Mouse (Mus musculus) lung, postnatal 25 days (tissue): ENCODE measurements around the gene Cmah.
A peak's percentile ranks its signal among the peaks of the same experiment; 100 is the strongest.

ENCODE experiments used
- DNase-seq: peaks from one replicate; pipeline ENCODE4 v3.0.0; 2022; ENCODE audit warnings: low spot score

Gene Cmah

DNA sequence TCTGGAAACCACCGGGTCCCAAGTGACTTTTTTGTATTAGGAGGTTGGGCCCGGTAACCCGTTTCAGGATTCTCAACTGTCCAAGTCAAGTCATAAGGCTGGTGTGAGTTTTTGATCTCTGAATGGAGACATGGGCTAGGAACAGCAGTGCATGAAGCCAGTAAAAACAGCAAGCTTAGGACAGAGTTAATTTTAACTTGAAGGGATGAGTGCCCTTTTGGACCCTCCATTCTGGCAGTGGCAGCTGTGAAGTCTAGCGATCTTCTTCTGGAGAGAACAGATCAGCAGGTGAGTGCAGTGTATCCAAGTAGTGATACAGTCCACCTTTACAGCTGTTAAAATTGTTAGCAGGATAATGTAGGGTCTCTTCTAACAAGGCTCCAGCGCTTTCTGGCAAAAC, at the start of gene Cmah:
Cmah (plus strand) TSS at position 204 of the 400 bp plus-strand sequence.
- no peak for DNase-seq

DNA sequence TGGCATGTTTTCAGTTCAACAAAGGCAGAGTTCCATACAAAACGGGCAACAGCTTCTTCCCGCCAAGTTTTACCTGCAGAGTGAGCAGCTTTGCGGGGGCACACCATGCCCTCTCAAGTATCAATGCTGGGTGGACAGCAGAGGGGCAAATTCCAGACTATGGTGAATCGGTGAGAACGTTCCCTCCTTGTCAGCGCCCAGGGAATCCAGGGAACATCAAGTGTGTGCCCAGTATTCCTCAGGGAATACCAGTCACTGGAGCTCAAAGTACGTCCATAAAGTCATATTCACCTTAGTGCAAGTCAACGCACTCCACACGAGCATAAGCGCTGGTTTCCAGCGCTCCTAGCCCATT, 47.8 kb upstream of the Cmah start:
- DNase-seq, result no peak

DNA sequence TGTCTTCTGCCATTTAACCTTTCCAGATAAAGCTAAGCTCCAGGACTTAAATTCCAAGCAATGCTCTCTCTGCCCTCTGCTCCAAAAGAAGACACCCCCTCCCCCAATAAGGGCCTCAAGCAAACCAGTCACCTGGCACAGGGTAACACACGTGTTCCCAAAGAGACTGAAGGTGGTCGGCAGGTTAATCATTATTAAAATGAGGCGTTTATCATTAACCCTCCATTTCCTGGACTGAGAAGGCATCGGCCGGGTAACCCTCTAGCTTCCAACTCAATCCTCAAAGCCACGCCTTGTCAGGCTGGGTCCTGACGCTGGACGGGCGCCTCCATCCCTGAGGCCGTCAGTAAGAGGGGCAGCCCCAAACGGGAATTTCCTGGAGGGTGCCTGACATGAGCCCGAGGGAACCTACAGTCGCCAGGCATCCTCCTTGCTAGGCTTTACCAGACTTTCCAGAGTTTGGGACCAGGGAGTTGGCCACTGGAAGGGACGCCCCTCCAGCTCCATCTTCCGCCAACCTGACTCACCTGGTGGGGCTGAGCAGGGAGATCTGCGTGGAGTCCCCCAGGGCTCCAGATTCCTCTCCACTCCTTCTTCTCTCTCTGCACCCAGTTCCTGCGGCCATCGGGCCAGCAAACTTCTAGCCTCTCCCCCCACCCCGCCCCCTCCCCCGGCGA, 47.3 kb upstream of the Cmah start:
- no peak for DNase-seq

- DNase-seq, result peak; percentile 86
Measured at GRCm38 (mm10) chr13:24280439-24281431, 46.5 kb upstream of the Cmah start, which contains the start of gene Carmil1. Gene Carmil1 (minus strand): TSS chr13:24280795.

DNA sequence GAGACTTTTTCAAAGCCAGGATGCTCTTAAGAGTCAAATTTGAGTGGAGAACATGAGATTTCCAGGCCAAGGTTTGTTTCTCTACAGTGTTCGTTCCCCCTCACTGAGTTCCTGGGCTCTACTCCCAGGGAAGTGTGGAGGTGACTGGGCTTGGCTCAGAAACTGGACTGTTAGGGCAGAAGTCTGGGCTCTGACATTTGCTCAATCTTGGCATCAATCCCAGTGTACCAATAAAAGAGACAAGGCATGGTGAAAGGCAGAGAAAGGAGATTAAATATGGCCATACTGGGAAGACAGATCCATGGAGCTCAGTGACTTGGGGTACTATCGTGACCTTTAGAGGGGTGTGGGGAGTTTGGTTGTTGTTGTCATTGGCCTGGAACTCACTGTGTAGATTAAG, 39.8 kb upstream of the Cmah start:
- no peak for DNase-seq

DNA sequence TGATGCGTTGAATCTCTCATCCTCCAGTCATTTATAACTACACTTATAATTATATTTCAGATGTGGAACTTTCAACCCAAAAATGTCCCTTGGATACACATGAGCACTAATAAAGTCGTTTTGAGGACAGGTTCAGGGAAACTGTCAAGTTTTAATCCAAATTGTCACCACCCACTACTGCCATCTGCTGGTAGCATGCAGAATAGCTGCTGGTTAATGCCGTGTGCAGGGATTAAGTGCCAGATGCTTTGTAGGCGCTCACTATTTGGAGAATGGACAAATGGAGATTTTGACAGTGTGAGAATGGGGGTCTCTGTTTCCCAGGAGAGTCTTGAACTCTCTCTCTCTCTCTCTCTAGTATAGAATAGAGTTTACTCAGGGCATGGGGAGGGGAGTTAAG, 30.0 kb upstream of the Cmah start:
- peak; percentile 49 for DNase-seq

DNA sequence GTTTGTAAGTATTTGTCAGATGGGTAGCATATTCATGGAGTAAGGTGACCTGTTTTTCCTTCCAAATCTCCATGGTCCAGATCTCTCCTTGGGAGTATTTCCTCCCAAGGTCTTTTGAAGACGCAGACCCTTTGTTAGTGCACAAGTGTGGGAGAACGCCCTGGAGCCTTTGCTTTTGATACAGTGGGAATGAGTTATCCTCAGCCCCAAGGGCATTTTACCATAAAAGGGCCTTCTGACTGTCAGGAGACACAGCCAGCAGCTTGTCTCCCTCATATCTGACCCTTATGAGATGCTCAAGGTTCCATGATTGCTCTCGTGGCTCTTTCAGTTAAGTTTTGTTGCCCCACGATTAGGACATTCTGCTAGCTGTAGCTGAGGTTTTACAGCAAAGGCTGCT, 21.7 kb upstream of the Cmah start:
- no peak for DNase-seq

GRCm38 (mm10) chr13:24306248-24306647, 21.0 kb upstream of the Cmah start:
- peak; percentile 4 for DNase-seq

GRCm38 (mm10) chr13:24311011-24311940, 15.9 kb upstream of the Cmah start:
- no peak for DNase-seq

DNA sequence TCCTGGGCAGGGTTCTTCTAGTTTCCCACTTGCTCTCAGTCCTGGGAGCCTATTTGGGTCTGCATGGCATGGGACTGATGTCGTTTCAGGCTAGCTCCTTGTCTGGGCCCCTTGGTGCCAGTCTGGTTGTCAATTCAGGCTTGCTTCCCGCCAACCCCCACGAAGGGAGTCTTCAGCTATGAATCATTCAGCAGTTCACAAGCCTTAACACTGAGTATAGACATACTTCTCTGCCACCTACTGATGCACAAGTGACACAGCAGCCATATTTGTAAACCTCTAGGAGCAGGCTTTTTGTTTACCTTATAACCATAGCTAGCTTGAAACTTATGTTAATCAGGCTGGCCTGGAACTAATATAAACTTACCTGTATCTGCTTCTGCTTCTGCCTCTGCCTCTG, 10.6 kb upstream of the Cmah start:
- DNase-seq, result no peak

DNA sequence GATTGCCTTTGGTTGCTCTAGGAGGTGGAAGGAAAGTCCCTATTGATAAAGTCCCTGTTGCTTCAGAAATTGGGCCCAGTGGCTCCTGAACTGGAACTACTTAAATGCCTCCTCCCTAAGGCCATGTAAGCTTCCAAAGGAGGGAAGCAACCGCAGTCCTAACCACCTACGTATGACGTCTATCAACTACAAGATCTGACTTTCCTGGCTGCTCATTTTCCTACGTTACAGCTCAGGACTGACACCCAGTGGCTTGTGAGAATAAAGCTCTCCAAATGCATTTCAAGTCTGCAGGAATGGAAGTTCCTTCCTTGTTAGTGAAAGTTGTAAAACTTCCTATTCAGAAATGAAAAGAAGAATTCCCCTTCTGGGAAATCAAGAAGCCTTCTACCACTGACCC, 8.6 kb upstream of the Cmah start:
- DNase-seq, result peak; percentile 38

DNA sequence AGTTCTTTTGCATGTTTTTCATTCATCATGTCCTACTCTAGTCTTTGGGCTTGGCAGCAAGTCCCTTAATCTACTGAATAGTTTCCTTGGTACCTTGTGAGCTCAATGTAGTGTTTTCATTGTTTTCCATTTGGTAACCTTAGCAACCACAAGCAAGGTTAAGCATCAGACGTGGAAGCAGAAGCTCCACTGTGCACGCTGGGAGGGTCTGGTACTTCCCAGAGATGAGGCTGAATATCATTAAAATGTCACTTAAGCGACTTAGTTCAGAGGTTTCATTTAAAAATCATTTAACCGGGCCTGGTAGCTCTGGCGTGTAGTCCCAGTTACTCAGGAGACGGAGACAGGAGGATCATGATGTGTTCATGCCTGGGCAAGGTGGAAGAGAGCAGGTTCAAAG, 5.9 kb upstream of the Cmah start:
- DNase-seq, result no peak

DNA sequence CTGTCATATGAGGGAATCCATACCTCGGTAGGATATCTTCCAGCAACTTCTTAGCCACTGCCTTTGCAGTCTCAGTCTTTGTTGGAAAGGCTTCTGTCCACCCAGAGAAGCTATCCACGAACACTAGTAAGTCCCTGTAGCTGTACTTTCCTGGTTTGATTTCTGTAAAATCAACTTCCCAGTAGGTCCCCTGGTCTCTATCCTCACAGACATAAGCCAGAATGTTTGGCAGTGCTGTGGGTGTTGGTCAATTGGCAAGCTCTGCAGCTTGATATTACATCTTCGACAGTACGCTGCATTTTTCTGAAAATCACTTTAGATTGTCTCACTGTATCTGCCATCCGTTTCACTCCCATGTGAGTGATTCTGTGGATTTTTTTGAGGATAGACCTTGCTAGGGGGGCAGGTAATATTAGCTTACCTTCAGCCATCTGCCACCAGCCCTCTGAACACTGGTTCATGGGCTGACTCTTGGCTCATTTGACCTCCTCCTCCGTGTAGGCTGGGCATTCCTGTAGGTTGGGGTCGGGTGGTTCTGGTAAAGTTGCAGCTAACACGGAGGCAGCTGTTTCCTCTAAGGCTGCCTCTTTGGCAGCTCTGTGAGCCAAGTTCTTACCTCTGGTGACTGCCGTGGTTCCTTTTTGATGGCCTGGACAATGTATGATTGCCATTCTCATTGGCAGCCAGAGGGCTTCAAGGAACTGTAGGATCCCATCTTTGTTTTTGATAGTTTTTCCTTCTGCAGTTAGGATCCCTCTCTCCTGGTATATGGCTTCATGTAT, 1.0 kb downstream of the Cmah start:
- no peak for DNase-seq

- DNase-seq, result no peak
Measured at GRCm38 (mm10) chr13:24330128-24330527, 2.9 kb downstream of the Cmah start.

GRCm38 (mm10) chr13:24330836-24331523, 3.8 kb downstream of the Cmah start:
- DNase-seq, result no peak

DNA sequence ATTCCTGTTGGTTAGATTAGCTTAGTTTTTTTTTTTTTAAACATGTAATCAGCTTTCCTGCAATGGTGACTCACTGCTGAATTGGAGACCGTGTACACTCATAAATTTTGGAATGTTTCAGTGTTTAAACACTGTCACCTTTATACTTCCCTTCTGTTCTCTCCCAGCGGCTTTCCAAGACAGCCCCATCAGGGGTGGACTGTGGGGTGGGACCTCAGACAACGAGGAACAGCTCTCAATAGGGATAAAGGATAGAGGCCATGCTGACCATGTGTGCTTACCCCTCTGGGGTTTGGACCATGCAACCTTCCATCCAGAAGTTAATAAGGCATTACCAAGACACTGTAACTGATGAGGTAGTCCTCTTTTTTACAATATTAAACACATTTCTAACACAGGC, 5.3 kb downstream of the Cmah start:
- no peak for DNase-seq

- no peak for DNase-seq
Measured at GRCm38 (mm10) chr13:24336818-24337217, 9.6 kb downstream of the Cmah start.

DNA sequence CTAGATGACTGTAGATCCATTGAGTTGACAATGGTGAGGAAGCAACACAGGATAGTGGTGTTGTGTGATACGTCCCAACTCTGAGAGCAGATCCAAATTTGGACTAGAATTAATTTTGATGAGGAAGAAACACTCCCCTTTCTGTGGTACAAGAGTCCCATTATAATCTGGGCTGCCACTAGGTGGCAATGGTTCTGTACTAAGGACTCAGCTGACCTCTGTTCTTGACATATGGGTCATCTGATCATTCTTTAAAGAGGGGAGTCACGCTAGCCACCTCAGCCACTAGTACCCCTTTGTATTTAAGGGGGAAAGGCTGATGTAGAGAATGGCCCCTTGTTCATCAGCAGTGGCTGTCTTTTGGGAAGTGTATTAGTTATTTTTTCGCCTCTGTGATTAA, 10.7 kb downstream of the Cmah start:
- peak; percentile 63 for DNase-seq

GRCm38 (mm10) chr13:24338343-24338861, 11.2 kb downstream of the Cmah start:
- DNase-seq, result peak; percentile 89

GRCm38 (mm10) chr13:24339907-24340306, 12.7 kb downstream of the Cmah start:
- DNase-seq, result peak; percentile 17
